Mouse (Mus musculus) heart, embryonic 14.5 days (tissue): Measurements from ENCODE around the gene Stx6. TPM values are rescaled to one million over a fixed set of nuclear protein-coding genes. Genes with fewer than 3 reads are reported as not detected.

Source experiments
- ATAC-seq: fragments of 200-750 bp; cut with Nextera tagmentation; 2 replicates; pipeline ENCODE4 v1.8.0; 2017; ENCODE audit warnings: low read depth, moderate TSS enrichment; ENCODE audit not compliant: insufficient number of reproducible peaks, insufficient read depth, low FRiP score
- H3K27ac ChIP-seq, 2 experiments: fragments of 200-500 bp in 1 of 2; fragments of 300-500 bp in 1 of 2; sonication (generic) in 1 of 2; replicated peaks in 1 of 2; 2 replicates each; pipeline ENCODE4 v1.5.1; 2012 to 2014; ENCODE audit warnings: low read depth in 2 of 2, low read length in 2 of 2, control low read depth in 1 of 2, mild to moderate bottlenecking in 1 of 2, mixed read lengths in 1 of 2; ENCODE audit not compliant: control insufficient read depth in 1 of 2, insufficient read depth in 1 of 2
- H3K27me3 ChIP-seq: fragments of 300-500 bp; sonication (generic); 2 replicates; pipeline ENCODE4 v1.6.1; 2014; ENCODE audit warnings: mild to moderate bottlenecking, low read length, control low read depth; ENCODE audit not compliant: control insufficient read depth, insufficient read depth
- H3K36me3 ChIP-seq: fragments of 300-500 bp; sonication (generic); 2 replicates; pipeline ENCODE4 v1.6.1; 2014; ENCODE audit warnings: mild to moderate bottlenecking, control low read depth, low read length, mixed read lengths; ENCODE audit not compliant: control insufficient read depth, insufficient read depth
- H3K4me1 ChIP-seq, 2 experiments: fragments of 200-500 bp in 1 of 2; fragments of 300-500 bp in 1 of 2; sonication (generic) in 1 of 2; 2 replicates each; pipeline ENCODE4 v1.6.1; 2012 to 2014; ENCODE audit warnings: low read length in 2 of 2, control low read depth in 1 of 2, mixed read lengths in 1 of 2; ENCODE audit not compliant: control insufficient read depth in 2 of 2, insufficient read depth in 2 of 2
- H3K4me2 ChIP-seq: fragments of 300-500 bp; sonication (generic); 2 replicates; pipeline ENCODE4 v1.6.1; 2014; ENCODE audit warnings: mild to moderate bottlenecking, low read length
- H3K4me3 ChIP-seq, 2 experiments: fragments of 200-500 bp in 1 of 2; fragments of 300-500 bp in 1 of 2; sonication (generic) in 1 of 2; 2 replicates each; pipeline ENCODE4 v1.5.1; 2012 to 2014; ENCODE audit warnings: low read length in 2 of 2, mild to moderate bottlenecking in 2 of 2, control low read depth in 1 of 2, low read depth in 1 of 2, moderate library complexity in 1 of 2; ENCODE audit not compliant: control insufficient read depth in 1 of 2, insufficient read depth in 1 of 2
- H3K9ac ChIP-seq: fragments of 300-500 bp; sonication (generic); 2 replicates; pipeline ENCODE4 v1.6.1; 2014; ENCODE audit warnings: mild to moderate bottlenecking, low read length
- H3K9me3 ChIP-seq: fragments of 300-500 bp; sonication (generic); 2 replicates; pipeline ENCODE4 v1.6.1; 2016; ENCODE audit warnings: low read length, control low read depth; ENCODE audit not compliant: control insufficient read depth
- WGBS: fragments of 180-500 bp; shearing (Covaris S2); extraction: QIAGEN DNeasy Blood & Tissue Kit; methylation state at CpG from one replicate; pipeline ENCODE4 v1.1.7; 2014; 5-methylcytosine and 5-hydroxymethylcytosine counted together
- polyA plus RNA-seq: library from polyadenylated mRNA; unstranded; fragments of >200 nt; fragmentation: Nextera tagmentation; extraction: Ambion mirVana; gene quantifications from 2 replicates; pipeline ENCODE4 v1.2.1, GENCODE M21; 2014

Gene Stx6
- polyA plus RNA-seq, 1 experiment from 2014 or later = 56.4 TPM

GRCm38 (mm10) chr1:155188656-155189055 is 30.1 kb downstream of the Stx6 start:
- 90% methylated on average over 4 of the region's 4 CpGs for WGBS
- ATAC-seq = no peak
- no peak overlapping the region for H3K27ac ChIP-seq
- H3K4me2 ChIP-seq = no peak overlapping the region
- no peaks in the 10 kb centered on the region for H3K9me3 ChIP-seq
- no peak overlapping the region for H3K4me3 ChIP-seq
- H3K4me1 ChIP-seq = peaks cover 4 to 14% of the 10 kb centered on the region in 2 experiments; a peak in 3 of 4 replicates
- H3K27me3 ChIP-seq = no peaks in the 10 kb centered on the region
- peaks cover 55% of the 10 kb centered on the region for H3K36me3 ChIP-seq
- no peak overlapping the region for H3K9ac ChIP-seq

GRCm38 (mm10) chr1:155191219-155191618 is 32.7 kb downstream of the Stx6 start:
- Histone ChIP-seq H3K27me3 (no peaks in the 10 kb centered on the region), H3K36me3 (peaks cover 71% of the 10 kb centered on the region), H3K4me3 (no peak overlapping the region), H3K9me3 (no peaks in the 10 kb centered on the region), H3K4me1 (peaks cover 4 to 14% of the 10 kb centered on the region in 2 experiments; a peak in 3 of 4 replicates), H3K9ac (no peak overlapping the region), H3K27ac (no peak overlapping the region), H3K4me2 (no peak overlapping the region)
- ATAC-seq = no peak
- WGBS = 70% methylated on average over 8 of the region's 8 CpGs

- Histone ChIP-seq H3K27me3 (no peaks in the 10 kb centered on the region), H3K4me2 (no peak overlapping the region), H3K9me3 (no peaks in the 10 kb centered on the region), H3K27ac (no peak overlapping the region), H3K9ac (no peak overlapping the region), H3K4me1 (peaks cover 4 to 14% of the 10 kb centered on the region in 2 experiments; a peak in 3 of 4 replicates), H3K4me3 (no peak overlapping the region), H3K36me3 (peaks cover 71% of the 10 kb centered on the region)
- 46% methylated on average over 2 of the region's 2 CpGs for WGBS
- no peak for ATAC-seq
Observed at GRCm38 (mm10) chr1:155191671-155192070, 33.2 kb downstream of the Stx6 start.

GRCm38 (mm10) chr1:155192805-155193368 is 34.4 kb downstream of the Stx6 start:
- H3K27ac ChIP-seq = no peak overlapping the region
- ATAC-seq = no peak
- 69% methylated on average over 15 of the region's 15 CpGs for WGBS
- H3K9ac ChIP-seq = no peak overlapping the region
- H3K4me3 ChIP-seq = no peak overlapping the region
- H3K27me3 ChIP-seq = no peaks in the 10 kb centered on the region
- H3K36me3 ChIP-seq = peaks cover 76% of the 10 kb centered on the region
- H3K4me1 ChIP-seq = peaks cover 4 to 14% of the 10 kb centered on the region in 2 experiments; a peak in 3 of 4 replicates
- H3K4me2 ChIP-seq = no peak overlapping the region
- H3K9me3 ChIP-seq = no peaks in the 10 kb centered on the region

- Histone ChIP-seq H3K4me2 (no peak overlapping the region), H3K4me3 (no peak overlapping the region), H3K4me1 (peaks cover 5 to 26% of the 10 kb centered on the region in 2 experiments), H3K9ac (no peak overlapping the region), H3K9me3 (no peaks in the 10 kb centered on the region), H3K36me3 (peaks cover 69% of the 10 kb centered on the region), H3K27ac (no peak overlapping the region), H3K27me3 (no peaks in the 10 kb centered on the region)
- WGBS = 83% methylated on average over 4 of the region's 4 CpGs
- ATAC-seq = no peak
Observed at GRCm38 (mm10) chr1:155196691-155197090, 38.2 kb downstream of the Stx6 start.

GRCm38 (mm10) chr1:155199522-155199921 is 41.0 kb downstream of the Stx6 start:
- Histone ChIP-seq H3K9ac (no peak overlapping the region), H3K4me3 (no peak overlapping the region), H3K4me1 (peaks cover 12 to 29% of the 10 kb centered on the region in 2 experiments), H3K36me3 (peaks cover 72% of the 10 kb centered on the region), H3K9me3 (no peaks in the 10 kb centered on the region), H3K4me2 (no peak overlapping the region), H3K27ac (no peak overlapping the region), H3K27me3 (no peaks in the 10 kb centered on the region)
- no peak for ATAC-seq
- WGBS = 78% methylated on average over 6 of the region's 6 CpGs

- 54% methylated on average over 2 of the region's 2 CpGs for WGBS
- H3K36me3 ChIP-seq = peaks cover 64% of the 10 kb centered on the region
- H3K4me1 ChIP-seq = peaks cover 26 to 43% of the 10 kb centered on the region in 2 experiments
Observed at GRCm38 (mm10) chr1:155200967-155201366, 42.5 kb downstream of the Stx6 start.

More at GRCm38 (mm10) chr1:155200967-155201366, 42.5 kb downstream of the Stx6 start:
- no peak overlapping the region for H3K9ac ChIP-seq
- no peak overlapping the region for H3K4me2 ChIP-seq
- no peaks in the 10 kb centered on the region for H3K9me3 ChIP-seq
- H3K27me3 ChIP-seq = no peaks in the 10 kb centered on the region
- H3K4me3 ChIP-seq = no peak overlapping the region
- 0 out of 4 replicates have a peak overlapping the region, but pooled peaks of 1 of the 2 experiments have one; percentile 20 for H3K27ac ChIP-seq
- no peak for ATAC-seq
